Mouse (Mus musculus): ENCODE results near the gene Tex19.1. TPM values are rescaled to one million over a fixed set of nuclear protein-coding genes. Genes with fewer than 3 reads are reported as not detected.
"Not testable (repeated sequence)": the region's sequence is repeated elsewhere in the genome, so short reads cannot be mapped to it uniquely, and the experiment has no call there.

Gene Tex19.1
- not detected in 2 replicates for polyA plus RNA-seq (2016; fragmentation: Nextera tagmentation; extraction: Ambion mirVana)

GRCm38 (mm10) chr11:121145865-121146264 is at the start of gene Tex19.1:
Gene Tex19.1 (plus strand): TSS chr11:121146143.
- no peak within 1 kb of the TSS for H3K9ac ChIP-seq
- no peak within 1 kb of the TSS for H3K4me2 ChIP-seq (replicated peaks)
- 88% methylated on average over 22 of the region's 22 CpGs for WGBS
- H3K9me3 ChIP-seq = no peaks in the 10 kb centered on the region
- no peak for ATAC-seq (ENCODE audit: insufficient number of reproducible peaks, insufficient read depth, low FRiP score, low TSS enrichment)
- no peaks in the 10 kb centered on the region for H3K27me3 ChIP-seq
- H3K4me1 ChIP-seq = no peaks in the 10 kb centered on the region
- no peaks in the 10 kb centered on the region for H3K36me3 ChIP-seq
- no peak within 1 kb of the TSS for H3K4me3 ChIP-seq
- H3K27ac ChIP-seq = no peak within 1 kb of the TSS

- H3K27ac ChIP-seq = no peak overlapping the region
- no peak overlapping the region for H3K4me2 ChIP-seq (replicated peaks)
- no peaks in the 10 kb centered on the region for H3K4me1 ChIP-seq
- no peak overlapping the region for H3K4me3 ChIP-seq
- H3K27me3 ChIP-seq = no peaks in the 10 kb centered on the region
- no peak overlapping the region for H3K9ac ChIP-seq
- ATAC-seq (ENCODE audit: insufficient number of reproducible peaks, insufficient read depth, low FRiP score, low TSS enrichment) = no peak
- H3K9me3 ChIP-seq = no peaks in the 10 kb centered on the region
- H3K36me3 ChIP-seq = no peaks in the 10 kb centered on the region
- WGBS = 74% methylated on average over 7 of the region's 7 CpGs
Observed at GRCm38 (mm10) chr11:121099762-121100161, 46.2 kb upstream of the Tex19.1 start.

GRCm38 (mm10) chr11:121100692-121101091 is 45.3 kb upstream of the Tex19.1 start:
- no peak for ATAC-seq (ENCODE audit: insufficient number of reproducible peaks, insufficient read depth, low FRiP score, low TSS enrichment)
- H3K27me3 ChIP-seq = no peaks in the 10 kb centered on the region
- no peaks in the 10 kb centered on the region for H3K4me1 ChIP-seq
- H3K9ac ChIP-seq = no peak overlapping the region
- no peak overlapping the region for H3K4me3 ChIP-seq
- no peaks in the 10 kb centered on the region for H3K36me3 ChIP-seq
- no peak overlapping the region for H3K27ac ChIP-seq
- H3K9me3 ChIP-seq = no peaks in the 10 kb centered on the region
- WGBS = 66% methylated on average over 7 of the region's 7 CpGs
- no peak overlapping the region for H3K4me2 ChIP-seq (replicated peaks)

GRCm38 (mm10) chr11:121101124-121101805 is 44.7 kb upstream of the Tex19.1 start:
- Histone ChIP-seq H3K4me2 (replicated peaks) (no peak overlapping the region), H3K4me3 (no peak overlapping the region), H3K27ac (no peak overlapping the region), H3K27me3 (no peaks in the 10 kb centered on the region), H3K36me3 (no peaks in the 10 kb centered on the region), H3K9ac (no peak overlapping the region), H3K4me1 (no peaks in the 10 kb centered on the region), H3K9me3 (no peaks in the 10 kb centered on the region)
- WGBS = 78% methylated on average over 4 of the region's 4 CpGs
- ATAC-seq (ENCODE audit: insufficient number of reproducible peaks, insufficient read depth, low FRiP score, low TSS enrichment) = no peak

GRCm38 (mm10) chr11:121107242-121107641 is 38.7 kb upstream of the Tex19.1 start:
- not testable (repeated sequence) for H3K9me3 ChIP-seq; H3K4me3 ChIP-seq; H3K27ac ChIP-seq; H3K9ac ChIP-seq; H3K4me2 ChIP-seq (replicated peaks); H3K27me3 ChIP-seq; H3K4me1 ChIP-seq; H3K36me3 ChIP-seq; ATAC-seq (ENCODE audit: insufficient number of reproducible peaks, insufficient read depth, low FRiP score, low TSS enrichment)
- 76% methylated on average over 1 of the region's 1 CpGs for WGBS

- no peaks in the 10 kb centered on the region for H3K9me3 ChIP-seq
- H3K36me3 ChIP-seq = no peaks in the 10 kb centered on the region
- no peak overlapping the region for H3K27ac ChIP-seq
- no peak overlapping the region for H3K4me2 ChIP-seq (replicated peaks)
- H3K4me3 ChIP-seq = no peak overlapping the region
- H3K27me3 ChIP-seq = no peaks in the 10 kb centered on the region
- 72% methylated on average over 9 of the region's 9 CpGs for WGBS
- H3K4me1 ChIP-seq = no peaks in the 10 kb centered on the region
- no peak overlapping the region for H3K9ac ChIP-seq
- no peak for ATAC-seq (ENCODE audit: insufficient number of reproducible peaks, insufficient read depth, low FRiP score, low TSS enrichment)
Observed at GRCm38 (mm10) chr11:121108061-121108460, 37.9 kb upstream of the Tex19.1 start.

GRCm38 (mm10) chr11:121109986-121110385 is 36.0 kb upstream of the Tex19.1 start:
- no peak overlapping the region for H3K9ac ChIP-seq
- H3K4me1 ChIP-seq = no peaks in the 10 kb centered on the region
- WGBS = 25% methylated on average over 2 of the region's 2 CpGs
- H3K27me3 ChIP-seq = no peaks in the 10 kb centered on the region
- no peaks in the 10 kb centered on the region for H3K9me3 ChIP-seq
- H3K4me2 ChIP-seq (replicated peaks) = no peak overlapping the region
- no peak for ATAC-seq (ENCODE audit: insufficient number of reproducible peaks, insufficient read depth, low FRiP score, low TSS enrichment)
- H3K36me3 ChIP-seq = no peaks in the 10 kb centered on the region
- H3K4me3 ChIP-seq = no peak overlapping the region
- no peak overlapping the region for H3K27ac ChIP-seq

- no peak overlapping the region for H3K4me2 ChIP-seq (replicated peaks)
- no peak overlapping the region for H3K27ac ChIP-seq
- no peaks in the 10 kb centered on the region for H3K27me3 ChIP-seq
- H3K9ac ChIP-seq = no peak overlapping the region
- 86% methylated on average over 3 of the region's 3 CpGs for WGBS
- no peaks in the 10 kb centered on the region for H3K4me1 ChIP-seq
- no peaks in the 10 kb centered on the region for H3K36me3 ChIP-seq
- no peak overlapping the region for H3K4me3 ChIP-seq
- H3K9me3 ChIP-seq = no peaks in the 10 kb centered on the region
- no peak for ATAC-seq (ENCODE audit: insufficient number of reproducible peaks, insufficient read depth, low FRiP score, low TSS enrichment)
Observed at GRCm38 (mm10) chr11:121111051-121111450, 34.9 kb upstream of the Tex19.1 start.

GRCm38 (mm10) chr11:121111601-121112000 is 34.3 kb upstream of the Tex19.1 start:
- Histone ChIP-seq H3K9me3 (no peaks in the 10 kb centered on the region), H3K9ac (no peak overlapping the region), H3K36me3 (no peaks in the 10 kb centered on the region), H3K27me3 (no peaks in the 10 kb centered on the region), H3K4me1 (no peaks in the 10 kb centered on the region), H3K4me3 (no peak overlapping the region), H3K4me2 (replicated peaks) (no peak overlapping the region), H3K27ac (no peak overlapping the region)
- 78% methylated on average over 1 of the region's 1 CpGs for WGBS
- no peak for ATAC-seq (ENCODE audit: insufficient number of reproducible peaks, insufficient read depth, low FRiP score, low TSS enrichment)

- no peak overlapping the region for H3K4me2 ChIP-seq (replicated peaks)
- 86% methylated on average over 5 of the region's 5 CpGs for WGBS
- no peaks in the 10 kb centered on the region for H3K4me1 ChIP-seq
- H3K36me3 ChIP-seq = no peaks in the 10 kb centered on the region
- no peak overlapping the region for H3K9ac ChIP-seq
- no peaks in the 10 kb centered on the region for H3K9me3 ChIP-seq
- H3K27ac ChIP-seq = no peak overlapping the region
- H3K27me3 ChIP-seq = no peaks in the 10 kb centered on the region
- ATAC-seq (ENCODE audit: insufficient number of reproducible peaks, insufficient read depth, low FRiP score, low TSS enrichment) = no peak
- H3K4me3 ChIP-seq = no peak overlapping the region
Observed at GRCm38 (mm10) chr11:121112091-121112775, 33.7 kb upstream of the Tex19.1 start.

GRCm38 (mm10) chr11:121118106-121118505 is 27.8 kb upstream of the Tex19.1 start:
- Histone ChIP-seq H3K4me2 (replicated peaks) (no peak overlapping the region), H3K4me3 (no peak overlapping the region), H3K9ac (no peak overlapping the region), H3K9me3 (no peaks in the 10 kb centered on the region), H3K36me3 (no peaks in the 10 kb centered on the region), H3K27me3 (no peaks in the 10 kb centered on the region), H3K27ac (no peak overlapping the region), H3K4me1 (no peaks in the 10 kb centered on the region)
- 91% methylated on average over 18 of the region's 18 CpGs for WGBS
- no peak for ATAC-seq (ENCODE audit: insufficient number of reproducible peaks, insufficient read depth, low FRiP score, low TSS enrichment)

- Histone ChIP-seq H3K4me2 (replicated peaks) (no peak within 1 kb of the TSS), H3K9me3 (no peaks in the 10 kb centered on the region), H3K27me3 (no peaks in the 10 kb centered on the region), H3K4me1 (no peaks in the 10 kb centered on the region), H3K27ac (no peak within 1 kb of the TSS), H3K36me3 (no peaks in the 10 kb centered on the region), H3K4me3 (no peak within 1 kb of the TSS), H3K9ac (no peak within 1 kb of the TSS)
- no peak for ATAC-seq (ENCODE audit: insufficient number of reproducible peaks, insufficient read depth, low FRiP score, low TSS enrichment)
- WGBS = 78% methylated on average over 3 of the region's 3 CpGs
Observed at GRCm38 (mm10) chr11:121118577-121118976, 27.4 kb upstream of the Tex19.1 start, which contains the start of gene Tex19.2. Gene Tex19.2 (minus strand): TSS chr11:121118677.

Measured in embryonic facial prominence, embryonic 12.5 days (tissue).